Mouse (Mus musculus) heart, postnatal 0 days (tissue): ENCODE results near the gene Ago3. TPM values are rescaled to one million over a fixed set of nuclear protein-coding genes. Genes with fewer than 3 reads are reported as not detected.

Source experiments
- ATAC-seq: fragments of 200-750 bp; cut with Nextera tagmentation; 2 replicates; pipeline ENCODE4 v1.8.0; 2017; ENCODE audit warnings: low read depth, moderate number of reproducible peaks, moderate library complexity; ENCODE audit not compliant: insufficient read depth
- DNase-seq: peaks from one replicate; pipeline ENCODE4 v3.0.0-alpha.2; 2016; ENCODE audit warnings: low spot score
- H3K27ac ChIP-seq: fragments of 300-500 bp; sonication (generic); 2 replicates; pipeline ENCODE4 v1.5.1; 2014; ENCODE audit warnings: low read depth, mild to moderate bottlenecking
- H3K27me3 ChIP-seq: fragments of 300-500 bp; sonication (generic); 2 replicates; pipeline ENCODE4 v1.6.1; 2014; ENCODE audit warnings: low read length, mixed read lengths; ENCODE audit not compliant: control insufficient read depth, insufficient read depth
- H3K36me3 ChIP-seq: fragments of 300-500 bp; sonication (generic); replicated peaks from 2 replicates; pipeline ENCODE4 v1.6.1; 2014; ENCODE audit warnings: low read length, mixed read lengths; ENCODE audit not compliant: control insufficient read depth, insufficient read depth
- H3K4me1 ChIP-seq: fragments of 300-500 bp; sonication (generic); 2 replicates; pipeline ENCODE4 v1.6.1; 2014; ENCODE audit warnings: antibody characterized with exemption; ENCODE audit not compliant: control insufficient read depth, insufficient read depth
- H3K4me2 ChIP-seq: fragments of 300-500 bp; sonication (generic); 2 replicates; pipeline ENCODE4 v1.6.1; 2014; ENCODE audit warnings: low read depth, mild to moderate bottlenecking, low read length, moderate library complexity
- H3K4me3 ChIP-seq: fragments of 300-500 bp; sonication (generic); 2 replicates; pipeline ENCODE4 v1.5.1; 2014; ENCODE audit warnings: low read depth, low read length
- H3K9ac ChIP-seq: fragments of 300-500 bp; sonication (generic); replicated peaks from 2 replicates; pipeline ENCODE4 v1.6.1; 2014; ENCODE audit warnings: low read depth, low read length, mixed read lengths
- H3K9me3 ChIP-seq: fragments of 300-500 bp; sonication (generic); replicated peaks from 2 replicates; pipeline ENCODE4 v1.6.1; 2016; ENCODE audit warnings: low read length; ENCODE audit not compliant: control insufficient read depth
- CTCF ChIP-seq: IDR thresholded peaks from 2 replicates; pipeline ENCODE4 v1.5.1; 2016; ENCODE audit warnings: antibody characterized with exemption, control low read depth, low read depth
- EP300 ChIP-seq: IDR thresholded peaks from 2 replicates; pipeline ENCODE4 v1.6.1; 2016; ENCODE audit warnings: antibody characterized with exemption, low read depth
- WGBS: fragments of 180-500 bp; shearing (Covaris S2); extraction: QIAGEN DNeasy Blood & Tissue Kit; methylation state at CpG from one replicate; pipeline ENCODE4 v1.1.7; 2014; 5-methylcytosine and 5-hydroxymethylcytosine counted together
- polyA plus RNA-seq: library from polyadenylated mRNA; unstranded; fragments of >200 nt; fragmentation: Nextera tagmentation; extraction: Ambion mirVana; gene quantifications from 2 replicates; pipeline ENCODE4 v1.2.1, GENCODE M21; 2015
- total RNA-seq: library from RNA; depleted of rRNA; stranded (reverse); fragments of >200 nt; gene quantifications from 2 replicates; pipeline ENCODE4 v1.2.3, GENCODE M21; 2014; ENCODE audit warnings: low replicate concordance

Ago3 gene
- total and polyA plus RNA-seq, 2 experiments from 2014 or later: 3.3 to 8.3 TPM

GRCm38 (mm10) chr4:126332358-126332757, 97.0 kb downstream of the Ago3 start:
- ATAC-seq (no peak), DNase-seq (no peak)
- 54% methylated on average over 3 of the region's 3 CpGs for WGBS
- Histone ChIP-seq H3K4me1 (no peaks in the 10 kb centered on the region), H3K4me2 (no peak overlapping the region), H3K36me3 (no peaks in the 10 kb centered on the region), H3K9me3 (no peaks in the 10 kb centered on the region), H3K4me3 (no peak overlapping the region), H3K27ac (no peak overlapping the region), H3K9ac (no peak overlapping the region), H3K27me3 (no peaks in the 10 kb centered on the region)
- TF ChIP-seq CTCF: peak; percentile 26
- no peak for TF ChIP-seq EP300

GRCm38 (mm10) chr4:126331751-126332150, 97.6 kb downstream of the Ago3 start:
- no peak for DNase-seq
- Histone ChIP-seq H3K9ac (no peak overlapping the region), H3K4me2 (no peak overlapping the region), H3K27me3 (no peaks in the 10 kb centered on the region), H3K9me3 (no peaks in the 10 kb centered on the region), H3K4me3 (no peak overlapping the region), H3K4me1 (no peaks in the 10 kb centered on the region), H3K36me3 (no peaks in the 10 kb centered on the region), H3K27ac (no peak overlapping the region)
- no peak for TF ChIP-seq EP300
- no peak for TF ChIP-seq CTCF
- WGBS: 70% methylated on average over 1 of the region's 1 CpGs
- no peak for ATAC-seq

GRCm38 (mm10) chr4:126330295-126330694, 99.1 kb downstream of the Ago3 start:
- ATAC-seq (no peak), DNase-seq (no peak)
- Histone ChIP-seq H3K36me3 (no peaks in the 10 kb centered on the region), H3K4me3 (no peak overlapping the region), H3K4me1 (no peaks in the 10 kb centered on the region), H3K27me3 (0 out of 2 replicates have a peak, but pooled peaks cover 3% of the 10 kb centered on the region), H3K9ac (no peak overlapping the region), H3K9me3 (no peaks in the 10 kb centered on the region), H3K4me2 (no peak overlapping the region), H3K27ac (no peak overlapping the region)
- TF ChIP-seq EP300 (no peak), CTCF (no peak)
- WGBS: 93% methylated on average over 4 of the region's 4 CpGs

- Histone ChIP-seq H3K4me2 (no peak overlapping the region), H3K4me1 (0 out of 2 replicates have a peak, but pooled peaks cover 4% of the 10 kb centered on the region), H3K9ac (no peak overlapping the region), H3K4me3 (no peak overlapping the region), H3K9me3 (no peaks in the 10 kb centered on the region), H3K27ac (no peak overlapping the region), H3K27me3 (0 out of 2 replicates have a peak, but pooled peaks cover 12% of the 10 kb centered on the region), H3K36me3 (no peaks in the 10 kb centered on the region)
- WGBS: 22% methylated on average over 6 of the region's 6 CpGs
- ATAC-seq (no peak), DNase-seq (no peak)
- TF ChIP-seq CTCF (no peak), EP300 (no peak)
Observed at GRCm38 (mm10) chr4:126326036-126326435, 103.3 kb downstream of the Ago3 start.

- WGBS: 15% methylated on average over 23 of the region's 23 CpGs
- Histone ChIP-seq H3K4me3 (no peak within 1 kb of the TSS; the same call in 1 of the 2 replicates), H3K36me3 (no peaks in the 10 kb centered on the region), H3K4me1 (0 out of 2 replicates have a peak, but pooled peaks cover 4% of the 10 kb centered on the region), H3K27me3 (0 out of 2 replicates have a peak, but pooled peaks cover 12% of the 10 kb centered on the region), H3K27ac (no peak within 1 kb of the TSS), H3K4me2 (peak within 1 kb of the TSS; percentile 39), H3K9me3 (no peaks in the 10 kb centered on the region), H3K9ac (no peak within 1 kb of the TSS)
- no peak for TF ChIP-seq CTCF
- no peak for TF ChIP-seq EP300
- no peak for ATAC-seq
- DNase-seq: no peak
Observed at GRCm38 (mm10) chr4:126325281-126325861, 104.0 kb downstream of the Ago3 start, which contains the start of gene Tekt2. Gene Tekt2, minus strand, starts transcription at chr4:126325688.

- Histone ChIP-seq H3K4me1 (0 out of 2 replicates have a peak, but pooled peaks cover 4% of the 10 kb centered on the region), H3K36me3 (no peaks in the 10 kb centered on the region), H3K27ac (no peak overlapping the region), H3K9me3 (no peaks in the 10 kb centered on the region), H3K9ac (no peak overlapping the region), H3K4me2 (no peak overlapping the region), H3K27me3 (0 out of 2 replicates have a peak, but pooled peaks cover 12% of the 10 kb centered on the region), H3K4me3 (no peak overlapping the region)
- TF ChIP-seq EP300: no peak
- no peak for TF ChIP-seq CTCF
- DNase-seq (no peak), ATAC-seq (no peak)
- WGBS: 40% methylated on average over 13 of the region's 13 CpGs
Observed at GRCm38 (mm10) chr4:126324861-126325260, 104.5 kb downstream of the Ago3 start.
